Mouse (Mus musculus) heart, postnatal 0 days (tissue): ENCODE measurements around the gene Comp.

Source experiments
- CTCF ChIP-seq: IDR thresholded peaks from 2 replicates; pipeline ENCODE4 v1.5.1; 2016; ENCODE audit warnings: antibody characterized with exemption, control low read depth, low read depth
- EP300 ChIP-seq: IDR thresholded peaks from 2 replicates; pipeline ENCODE4 v1.6.1; 2016; ENCODE audit warnings: antibody characterized with exemption, low read depth

DNA sequence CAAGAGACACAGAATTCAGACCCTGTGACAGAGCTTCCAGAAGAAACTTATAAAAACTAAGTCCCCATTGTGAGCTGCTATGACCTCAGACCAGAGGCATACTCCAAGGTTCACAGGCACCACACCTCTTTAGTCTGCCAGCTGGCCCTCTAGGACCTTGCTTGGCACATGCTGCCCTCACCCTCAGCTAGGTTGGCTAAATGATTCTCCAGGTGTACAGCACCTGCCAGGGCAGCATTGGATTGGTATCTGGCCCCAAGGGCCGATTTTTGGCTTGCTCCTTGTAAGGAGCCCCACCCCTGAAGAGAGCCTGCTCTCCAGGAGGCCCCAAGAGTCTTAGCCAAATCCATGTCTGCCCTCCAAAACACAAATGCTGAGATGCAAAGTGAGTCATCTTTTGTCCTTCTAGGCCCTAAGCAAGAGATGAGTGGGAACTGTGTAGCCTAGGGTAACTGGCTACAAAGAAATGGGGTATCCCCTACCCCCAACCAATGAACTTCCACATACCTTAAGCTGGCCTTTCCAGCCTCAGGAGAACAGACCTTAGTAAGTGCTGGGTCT lies 25.4 kb upstream of the Comp start:
- TF ChIP-seq CTCF (no peak), EP300 (no peak)
